Mouse (Mus musculus): ENCODE data around the gene Dhx34. TPM values are rescaled to one million over a fixed set of nuclear protein-coding genes. Genes with fewer than 3 reads are reported as not detected.

Dhx34 gene
- total RNA-seq, 2 experiments from 2014 or later: 5.8 to 7.6 TPM

DNA sequence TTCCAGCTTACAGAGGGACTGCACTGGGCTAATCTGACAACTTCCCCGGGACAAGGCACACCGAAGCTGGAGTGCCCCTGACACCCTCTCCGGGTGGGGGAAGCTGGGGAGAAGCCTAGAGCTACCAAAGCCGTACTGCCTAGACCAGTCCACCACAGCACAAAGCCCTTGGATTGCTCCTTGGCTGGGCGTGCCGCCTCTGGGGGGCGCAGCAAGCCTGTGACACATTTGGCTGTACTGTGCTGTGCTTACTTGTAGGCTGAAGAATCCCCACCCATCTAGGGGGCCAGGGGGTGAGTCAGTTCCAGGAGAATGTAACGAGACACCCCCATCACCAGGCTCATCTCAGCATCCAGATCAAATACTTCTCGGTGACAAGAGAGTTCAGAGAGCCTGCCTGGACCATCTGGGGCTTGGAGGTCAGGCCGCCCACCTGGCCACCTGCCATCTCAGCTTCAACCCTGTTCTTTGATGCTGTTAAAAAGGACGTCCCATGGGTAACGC is 10.9 kb downstream of the Dhx34 start:
- DNase-seq: peak; percentile 40

GRCm38 (mm10) chr7:16208781-16209665 is 12.8 kb downstream of the Dhx34 start:
- no peak for DNase-seq

GRCm38 (mm10) chr7:16207496-16207895 is 14.3 kb downstream of the Dhx34 start:
- no peak for DNase-seq

DNA sequence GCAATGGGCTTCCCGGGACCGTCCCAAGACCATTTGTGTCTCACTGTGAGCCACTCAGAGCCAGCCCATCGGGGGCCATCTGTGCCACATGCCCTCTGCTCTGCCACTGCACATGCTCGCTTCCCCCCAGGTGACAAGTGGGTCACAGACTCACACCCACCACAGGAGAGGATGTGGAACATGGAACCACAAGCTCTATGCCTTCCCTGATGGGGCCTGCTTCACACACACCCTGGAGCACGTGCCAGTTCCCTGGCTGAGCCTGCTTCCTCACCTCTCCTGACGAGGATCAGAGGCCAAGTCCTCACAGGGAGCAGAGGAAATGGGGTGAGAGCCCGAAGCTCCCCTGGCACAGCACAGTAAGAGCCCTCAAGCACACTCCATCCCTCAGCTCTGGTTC is 14.8 kb downstream of the Dhx34 start:
- no peak for DNase-seq

GRCm38 (mm10) chr7:16204791-16205190 is 17.0 kb downstream of the Dhx34 start:
- no peak for DNase-seq

DNA sequence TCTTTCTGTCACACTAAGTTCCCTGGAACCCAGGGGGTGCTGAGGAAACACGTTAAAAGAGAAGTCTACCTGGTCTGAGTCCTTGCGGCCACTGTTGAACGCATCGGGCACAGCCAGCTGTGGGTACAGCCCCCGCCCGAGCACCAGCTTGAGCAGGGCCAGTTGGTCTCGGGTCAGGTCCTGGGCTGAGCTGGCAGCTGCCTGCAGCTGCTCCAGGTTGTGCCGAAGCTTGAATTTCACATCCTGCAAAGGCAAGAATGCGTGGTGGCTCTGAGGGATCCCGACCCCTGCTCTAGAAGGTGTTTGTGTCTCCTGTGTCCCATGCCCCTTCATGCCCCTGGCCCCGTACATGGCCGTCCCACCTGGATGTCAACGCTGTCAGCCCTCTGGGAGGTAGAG is 18.3 kb downstream of the Dhx34 start:
- no peak for DNase-seq

DNA sequence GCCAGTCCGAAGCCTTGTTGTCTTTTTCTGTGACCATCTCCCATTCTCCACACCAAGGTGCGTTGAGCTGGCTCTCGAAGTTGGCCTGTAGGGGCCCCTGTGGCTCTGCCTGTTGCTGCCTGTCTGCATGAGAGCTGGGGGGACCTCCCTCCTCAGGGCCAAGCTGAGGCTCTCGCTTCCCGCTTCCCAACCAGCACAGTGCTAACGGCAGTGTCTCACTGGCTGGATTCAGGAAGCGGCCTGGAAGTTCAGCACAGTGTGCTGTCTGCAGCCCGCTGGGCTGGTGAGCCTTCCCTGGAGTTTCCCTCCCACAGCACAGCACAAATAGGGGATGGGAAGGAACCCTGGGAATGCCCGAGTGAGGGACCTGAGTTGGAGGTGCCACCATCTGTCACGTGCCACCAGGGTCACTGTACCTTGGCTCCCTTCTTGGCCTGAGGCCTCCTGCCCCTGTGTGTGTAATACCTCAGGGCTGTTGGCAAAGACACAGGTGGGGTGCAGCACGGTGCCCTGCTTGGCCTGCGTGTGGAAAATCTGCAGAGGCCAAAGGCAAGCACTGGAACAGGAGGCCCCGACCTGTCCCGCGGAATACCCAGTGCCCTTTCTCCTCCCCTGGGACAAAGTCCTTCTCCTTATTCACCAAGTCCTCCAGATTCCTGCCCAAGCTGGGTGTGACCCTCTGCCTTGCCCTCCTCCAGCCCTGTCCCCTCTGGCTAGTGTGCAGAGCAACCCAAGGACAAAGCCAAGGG is 18.9 kb downstream of the Dhx34 start:
- DNase-seq: no peak

GRCm38 (mm10) chr7:16201136-16201535 is 20.7 kb downstream of the Dhx34 start:
- no peak for DNase-seq

DNA sequence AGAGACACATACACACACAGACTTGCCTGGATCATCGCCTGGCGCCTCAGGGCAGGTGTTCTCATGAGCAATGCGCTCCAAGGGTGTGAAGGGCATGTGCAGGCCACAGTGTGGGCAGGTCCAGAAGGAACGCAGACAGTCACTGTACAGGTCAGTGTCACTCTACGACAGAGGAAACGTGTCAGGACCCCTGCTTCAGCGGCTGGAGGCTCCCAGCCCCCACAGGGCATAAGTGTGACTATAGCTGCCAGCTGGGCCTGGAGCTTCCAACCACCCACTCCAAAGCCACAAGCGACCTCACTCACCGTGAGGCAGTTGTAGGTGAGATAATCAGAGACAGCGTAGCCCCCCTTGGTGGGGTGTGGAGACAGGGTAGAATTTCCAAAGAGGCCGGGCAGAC is 23.3 kb downstream of the Dhx34 start:
- no peak for DNase-seq

GRCm38 (mm10) chr7:16197166-16197565 is 24.7 kb downstream of the Dhx34 start:
- DNase-seq: no peak

DNA sequence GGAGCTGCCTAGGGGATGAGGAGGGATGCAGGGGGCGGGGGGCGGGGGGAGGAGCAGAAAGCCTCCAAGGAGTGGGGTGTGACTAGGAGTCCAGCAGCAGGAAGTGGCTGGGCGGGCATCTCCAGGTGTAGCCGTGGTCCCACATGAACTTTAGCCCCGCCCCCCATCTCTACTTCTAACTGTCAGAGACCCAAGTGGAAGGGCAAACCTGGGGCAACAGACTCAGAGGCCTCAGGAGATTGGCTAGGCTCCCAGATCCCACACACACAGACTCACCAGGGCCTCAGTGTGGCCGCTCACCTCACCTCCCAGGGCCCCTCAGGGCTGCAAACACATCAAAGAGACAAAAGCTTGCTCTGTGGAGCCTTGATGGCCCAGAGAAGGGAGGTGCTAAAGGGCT is 25.2 kb downstream of the Dhx34 start:
- no peak for DNase-seq

- no peak for DNase-seq
Observed at GRCm38 (mm10) chr7:16193702-16194101, 28.1 kb downstream of the Dhx34 start.

- DNase-seq: peak; percentile 81
Observed at GRCm38 (mm10) chr7:16192315-16192714, 29.5 kb downstream of the Dhx34 start.

- DNase-seq: no peak
Observed at GRCm38 (mm10) chr7:16187494-16187893, 34.3 kb downstream of the Dhx34 start.

- DNase-seq: peak; percentile 66
Observed at GRCm38 (mm10) chr7:16183663-16184062, 38.2 kb downstream of the Dhx34 start.

DNA sequence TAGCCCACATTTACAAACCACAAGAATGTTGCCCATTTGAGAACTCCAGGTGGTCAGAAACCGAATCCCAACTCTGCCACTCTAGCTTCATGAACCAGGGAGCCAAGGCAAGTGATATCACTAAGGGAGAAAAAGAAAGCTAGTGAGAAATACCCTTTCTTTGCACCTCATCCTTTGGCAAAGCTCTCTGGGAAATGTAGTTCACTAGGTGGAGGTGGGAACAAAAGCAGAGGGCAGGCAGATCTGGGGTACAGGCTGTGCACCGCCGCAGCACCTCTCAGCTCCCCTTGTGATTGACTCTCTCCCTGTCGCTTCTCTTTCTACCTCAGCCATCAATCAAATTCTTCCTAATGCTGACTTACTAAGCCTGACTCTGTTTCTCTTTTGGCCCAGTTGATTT is 43.7 kb downstream of the Dhx34 start:
- DNase-seq: no peak

GRCm38 (mm10) chr7:16175542-16175931 is 46.3 kb downstream of the Dhx34 start:
- no peak for DNase-seq

- DNase-seq: peak; percentile 37
Observed at GRCm38 (mm10) chr7:16174597-16175541, 47.0 kb downstream of the Dhx34 start, which contains the start of gene Meis3. Gene Meis3, plus strand, starts transcription at chr7:16175090.

- DNase-seq: no peak
Observed at GRCm38 (mm10) chr7:16173146-16173545, 48.7 kb downstream of the Dhx34 start.

- no peak for DNase-seq
Observed at GRCm38 (mm10) chr7:16172586-16173140, 49.2 kb downstream of the Dhx34 start.

- no peak for DNase-seq
Observed at GRCm38 (mm10) chr7:16172141-16172581, 49.7 kb downstream of the Dhx34 start.

DNA sequence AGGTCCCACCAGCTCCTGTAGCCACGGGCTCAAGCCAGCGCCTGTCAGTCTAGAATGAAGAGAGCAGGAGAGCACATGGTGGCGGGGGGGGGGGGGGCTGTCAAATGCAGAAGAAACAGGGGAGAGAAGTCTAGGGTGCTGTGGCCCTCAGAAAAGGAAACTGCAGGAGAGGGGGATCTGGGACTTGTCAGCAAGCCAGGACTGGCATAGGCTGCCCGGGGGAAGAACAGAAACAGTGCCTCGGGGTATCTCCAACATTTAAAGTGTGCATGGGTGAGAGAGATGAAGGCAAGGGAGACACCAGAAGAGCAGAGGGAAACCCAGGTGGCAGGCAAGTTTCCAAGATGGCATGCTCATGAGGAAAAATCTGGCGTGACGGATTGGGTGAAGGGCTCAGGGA is 59.8 kb downstream of the Dhx34 start:
- no peak for DNase-seq

All from gastrocnemius, postnatal 10 days (tissue).